Comparison of ENCODE assay signal across 9 mouse cellular contexts in genomic region chr7:127967922-127968828, GRCm38 (mm10). TPM values are rescaled to one million over a fixed set of nuclear protein-coding genes. Genes with fewer than 3 reads are reported as not detected.
DNase-seq lines count a peak whose midpoint lies in the region; ATAC-seq and TF ChIP-seq lines count a peak whose summit lies in the region.
"Had no signal": no experiment of that assay in that cellular context is flagged by ENCODE, and none has a peak within 500 bp of the region (broad histone marks: within the 10 kb centered on the region; RNA-seq: fewer than 3 reads in every experiment).

No protein-coding gene starts in this region.

- H3K4me3 ChIP-seq in embryonic facial prominence, embryonic 12.5 days = peak overlapping the region; percentile 68
- H3K4me3 ChIP-seq in kidney, adult 2 months (ENCODE audit: insufficient read depth, low read depth, low read length) = peak overlapping the region; percentile 81
- H3K4me3 ChIP-seq in limb, embryonic 13.5 days = peak overlapping the region; percentile 93
- peak overlapping the region; percentile 100 for H3K4me3 ChIP-seq in midbrain, embryonic 14.5 days (replicated peaks; ENCODE audit: low read depth, low read length)

- under 1% methylated on average over 42 of the region's 42 CpGs for WGBS in embryonic facial prominence, embryonic 12.5 days
- under 1% methylated on average over 42 of the region's 42 CpGs for WGBS in kidney, adult 2 months
- WGBS in limb, embryonic 13.5 days = under 1% methylated on average over 40 of the region's 42 CpGs
- WGBS in midbrain, embryonic 14.5 days = under 1% methylated on average over 42 of the region's 42 CpGs

- no peak; the same call in 1 of the 2 replicates for ATAC-seq in embryonic facial prominence, embryonic 12.5 days (ENCODE audit: insufficient number of reproducible peaks, insufficient read depth, low FRiP score, low TSS enrichment)
- ATAC-seq in limb, embryonic 13.5 days (ENCODE audit: low FRiP score, low read depth) = peak; percentile 26; the same call in 1 of the 2 replicates
- ATAC-seq in midbrain, embryonic 14.5 days (ENCODE audit: low FRiP score, low TSS enrichment) = peak; percentile 44; the same call in 1 of the 2 replicates

- peak overlapping the region; percentile 86 for H3K4me2 ChIP-seq in embryonic facial prominence, embryonic 12.5 days (replicated peaks)
- peak overlapping the region; percentile 92 for H3K4me2 ChIP-seq in limb, embryonic 13.5 days (replicated peaks)
- H3K4me2 ChIP-seq in midbrain, embryonic 14.5 days (ENCODE audit: low read length) = peak overlapping the region; percentile 88

- no peak for TF ChIP-seq CTCF in kidney, adult 2 months (conservative IDR thresholded peaks at IDR 0.05; ENCODE audit: insufficient read depth, insufficient read length, low read depth, low read length)

- peak; percentile 69 for DNase-seq in 3T3-L1 (ENCODE audit: low read depth, low spot score)
- peak; percentile 33 to 58 for DNase-seq in adrenal gland, postnatal 4 days (ENCODE audit: low spot score in 2 of 2)
- peak; percentile 89 to 91 for DNase-seq in heart, adult 18-20 months
- peak; percentile 86 for DNase-seq in kidney, adult 2 months
- peak; percentile 91 for DNase-seq in midbrain, embryonic 14.5 days
- DNase-seq in spleen, postnatal 10 days (ENCODE audit: low spot score in 2 of 2) = peak; percentile 72 to 78

- peak overlapping the region; percentile 94 for H3K27ac ChIP-seq in embryonic facial prominence, embryonic 12.5 days
- peak overlapping the region; percentile 66; the same call in 1 of the 2 replicates for H3K27ac ChIP-seq in kidney, adult 2 months (ENCODE audit: insufficient read depth, low read depth, low read length)
- H3K27ac ChIP-seq in limb, embryonic 13.5 days = peak overlapping the region; percentile 96
- H3K27ac ChIP-seq in midbrain, embryonic 14.5 days (replicated peaks; ENCODE audit: low read depth, low read length) = peak overlapping the region; percentile 98

- no peaks in the 10 kb centered on the region for H3K27me3 ChIP-seq in embryonic facial prominence, embryonic 12.5 days
- H3K27me3 ChIP-seq in kidney, adult 2 months (replicated peaks; ENCODE audit: control insufficient read depth, insufficient read depth, low read length) = no peaks in the 10 kb centered on the region
- no peaks in the 10 kb centered on the region for H3K27me3 ChIP-seq in limb, embryonic 13.5 days
- H3K27me3 ChIP-seq in midbrain, embryonic 14.5 days (ENCODE audit: control insufficient read depth, insufficient read depth, low read length) = no peaks in the 10 kb centered on the region
- H3K27me3 ChIP-seq: Patski had no signal

- peak overlapping the region; percentile 87 for H3K9ac ChIP-seq in embryonic facial prominence, embryonic 12.5 days
- H3K9ac ChIP-seq in limb, embryonic 13.5 days = peak overlapping the region; percentile 97
- H3K9ac ChIP-seq in midbrain, embryonic 14.5 days (replicated peaks; ENCODE audit: low read length) = peak overlapping the region; percentile 95

- no peaks in the 10 kb centered on the region for H3K9me3 ChIP-seq in embryonic facial prominence, embryonic 12.5 days
- no peaks in the 10 kb centered on the region for H3K9me3 ChIP-seq in limb, embryonic 13.5 days
- no peaks in the 10 kb centered on the region for H3K9me3 ChIP-seq in midbrain, embryonic 14.5 days (ENCODE audit: control insufficient read depth, low read length)

- H3K36me3 ChIP-seq in embryonic facial prominence, embryonic 12.5 days = peaks cover 33% of the 10 kb centered on the region
- H3K36me3 ChIP-seq in kidney, adult 2 months (ENCODE audit: control insufficient read depth, insufficient read depth, low read length) = peaks cover 17% of the 10 kb centered on the region
- peaks cover 39% of the 10 kb centered on the region for H3K36me3 ChIP-seq in limb, embryonic 13.5 days
- peaks cover 36% of the 10 kb centered on the region for H3K36me3 ChIP-seq in midbrain, embryonic 14.5 days (ENCODE audit: control insufficient read depth, insufficient read depth, low read length)

- peaks cover 12% of the 10 kb centered on the region for H3K4me1 ChIP-seq in embryonic facial prominence, embryonic 12.5 days
- H3K4me1 ChIP-seq in kidney, adult 2 months (ENCODE audit: control insufficient read depth, insufficient read depth, low read length) = peaks cover 9% of the 10 kb centered on the region; the same call in 1 of the 2 replicates
- peaks cover 26% of the 10 kb centered on the region for H3K4me1 ChIP-seq in limb, embryonic 13.5 days
- peaks cover 16% of the 10 kb centered on the region for H3K4me1 ChIP-seq in midbrain, embryonic 14.5 days (ENCODE audit: control insufficient read depth, insufficient read depth, low read length)

- peak; percentile 3 for TF ChIP-seq POLR2A in kidney, adult 2 months (IDR thresholded peaks at IDR 0.05; ENCODE audit: low read depth, low read length)

RNA-seq across cellular contexts. Expression of gene Fus, which starts 0.9 kb away (rescaled TPM):
- 100 to 1,000 TPM; 555 to 559 TPM for total RNA-seq in adrenal gland, postnatal 4 days (2021)
- polyA plus RNA-seq in embryonic facial prominence, embryonic 12.5 days (2016; fragmentation: Nextera tagmentation; extraction: Ambion mirVana) = 582 and 594 TPM in 2 replicates
- total RNA-seq in heart, adult 18-20 months (2021) = 100 to 1,000 TPM; 108 to 156 TPM
- polyA plus RNA-seq in kidney, adult 2 months (2012; rRNA removed) = 183 and 196 TPM in 2 replicates
- 542 and 587 TPM in 2 replicates for polyA plus RNA-seq in limb, embryonic 13.5 days (2015; fragmentation: Nextera tagmentation; extraction: Ambion mirVana)
- 47.9 and 66.9 TPM in 2 replicates for polyA plus RNA-seq in midbrain, embryonic 14.5 days (2014; fragmentation: Nextera tagmentation; extraction: Ambion mirVana)

RNA-seq across cellular contexts. Expression of gene Prss36, which starts 21.6 kb away (rescaled TPM):
- total RNA-seq in adrenal gland, postnatal 4 days (2021) = 1 to 10 TPM; 6.4 to 8.1 TPM
- polyA plus RNA-seq in embryonic facial prominence, embryonic 12.5 days (2016; fragmentation: Nextera tagmentation; extraction: Ambion mirVana) = 10.5 and 11.2 TPM in 2 replicates
- 1 to 10 TPM; 8.5 to 9.3 TPM for total RNA-seq in heart, adult 18-20 months (2021)
- polyA plus RNA-seq in kidney, adult 2 months (2012; rRNA removed) = 21.9 and 28.4 TPM in 2 replicates
- 9.6 and 11.9 TPM in 2 replicates for polyA plus RNA-seq in limb, embryonic 13.5 days (2015; fragmentation: Nextera tagmentation; extraction: Ambion mirVana)
- 10.4 and 12.0 TPM in 2 replicates for polyA plus RNA-seq in midbrain, embryonic 14.5 days (2014; fragmentation: Nextera tagmentation; extraction: Ambion mirVana)

RNA-seq across cellular contexts. Expression of gene Pycard, which starts 25.5 kb away (rescaled TPM):
- 10 to 100 TPM; 14.7 to 15.3 TPM for total RNA-seq in adrenal gland, postnatal 4 days (2021)
- polyA plus RNA-seq in embryonic facial prominence, embryonic 12.5 days (2016; fragmentation: Nextera tagmentation; extraction: Ambion mirVana) = 11.2 and 13.6 TPM in 2 replicates
- 10 to 100 TPM in 1 of 2 experiments, 1 to 10 TPM in 1; 9.0 to 10.5 TPM for total RNA-seq in heart, adult 18-20 months (2021)
- 52.8 and 60.0 TPM in 2 replicates for polyA plus RNA-seq in kidney, adult 2 months (2012; rRNA removed)
- polyA plus RNA-seq in limb, embryonic 13.5 days (2015; fragmentation: Nextera tagmentation; extraction: Ambion mirVana) = 22.5 and 27.7 TPM in 2 replicates
- polyA plus RNA-seq in midbrain, embryonic 14.5 days (2014; fragmentation: Nextera tagmentation; extraction: Ambion mirVana) = 4.4 and 7.5 TPM in 2 replicates

RNA-seq across cellular contexts. Expression of gene Trim72, which starts 35.6 kb away (rescaled TPM):
- 1 to 10 TPM; 3.4 to 8.6 TPM for total RNA-seq in adrenal gland, postnatal 4 days (2021)
- polyA plus RNA-seq in embryonic facial prominence, embryonic 12.5 days (2016; fragmentation: Nextera tagmentation; extraction: Ambion mirVana) = 0.34 and 0.45 TPM in 2 replicates
- total RNA-seq in heart, adult 18-20 months (2021) = 100 to 1,000 TPM; 279 to 317 TPM
- 0.29 and 2.8 TPM in 2 replicates for polyA plus RNA-seq in kidney, adult 2 months (2012; rRNA removed)
- polyA plus RNA-seq in limb, embryonic 13.5 days (2015; fragmentation: Nextera tagmentation; extraction: Ambion mirVana) = 1.7 and 1.8 TPM in 2 replicates
- not detected in 2 replicates for polyA plus RNA-seq in midbrain, embryonic 14.5 days (2014; fragmentation: Nextera tagmentation; extraction: Ambion mirVana)

RNA-seq across cellular contexts. Expression of gene Prss8, which starts 38.3 kb away (rescaled TPM):
- total RNA-seq in adrenal gland, postnatal 4 days (2021) = 10 to 100 TPM in 1 of 2 experiments, 1 to 10 TPM in 1; 1.2 to 13.9 TPM
- polyA plus RNA-seq in embryonic facial prominence, embryonic 12.5 days (2016; fragmentation: Nextera tagmentation; extraction: Ambion mirVana) = 8.3 and 8.4 TPM in 2 replicates
- under 1 TPM in 1 of 2 experiments, not detected in 1; 0.26 TPM for total RNA-seq in heart, adult 18-20 months (2021)
- polyA plus RNA-seq in kidney, adult 2 months (2012; rRNA removed) = 745 and 858 TPM in 2 replicates
- polyA plus RNA-seq in limb, embryonic 13.5 days (2015; fragmentation: Nextera tagmentation; extraction: Ambion mirVana) = 4.4 and 5.7 TPM in 2 replicates
- 0.28 TPM in 1 of 2 replicates, not detected in the other for polyA plus RNA-seq in midbrain, embryonic 14.5 days (2014; fragmentation: Nextera tagmentation; extraction: Ambion mirVana)
